ENCODE assay signal across 9 mouse cellular contexts in the genomic region with DNA sequence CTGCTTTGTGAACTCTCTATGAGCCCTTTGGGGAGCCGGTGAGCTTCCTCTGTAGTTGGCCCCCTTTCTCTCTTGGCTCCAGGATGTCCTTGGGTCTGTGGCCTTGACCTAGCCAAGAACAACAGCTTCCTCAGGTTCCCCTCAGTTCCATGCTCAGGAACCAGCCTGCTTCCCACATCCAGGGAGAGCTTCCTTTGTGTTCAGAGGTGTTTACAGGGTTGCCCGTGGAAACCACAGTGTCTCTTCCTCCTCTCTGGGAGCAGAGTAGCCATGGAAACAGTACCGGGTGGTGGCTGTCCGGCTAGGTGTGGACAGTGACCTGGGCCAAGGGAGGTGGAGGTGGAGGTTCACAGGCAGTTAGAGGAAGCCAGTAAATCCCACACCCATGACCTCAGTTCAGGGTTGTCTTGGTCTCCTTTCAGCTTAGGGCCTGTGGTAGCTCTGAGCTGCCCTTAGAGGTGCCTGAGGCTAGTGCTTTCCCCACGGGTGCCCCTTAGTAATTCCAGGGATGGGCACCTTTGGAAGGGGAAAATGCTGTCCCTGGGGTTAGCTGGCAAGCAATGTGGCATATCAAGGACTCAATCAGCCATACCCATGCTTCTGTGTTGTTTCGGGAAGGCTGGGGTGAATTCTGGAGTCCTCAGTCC. TPM values are rescaled to one million over a fixed set of nuclear protein-coding genes. Genes with fewer than 3 reads are reported as not detected.
DNase-seq lines count a peak whose midpoint lies in the region; ATAC-seq lines count a peak whose summit lies in the region.
"Had no signal": no experiment of that assay in that cellular context is flagged by ENCODE, and none has a peak within 500 bp of the region (broad histone marks: within the 10 kb centered on the region; RNA-seq: fewer than 3 reads in every experiment).

No protein-coding gene starts in this region.

- WGBS in forebrain, embryonic 13.5 days = 50% methylated on average over 6 of the region's 6 CpGs
- 67% methylated on average over 6 of the region's 6 CpGs for WGBS in forebrain, embryonic 11.5 days
- WGBS in neural tube, embryonic 14.5 days = 59% methylated on average over 6 of the region's 6 CpGs
- 51% methylated on average over 6 of the region's 6 CpGs for WGBS in neural tube, embryonic 15.5 days
- WGBS in hindbrain, embryonic 16.5 days = 57% methylated on average over 6 of the region's 6 CpGs
- WGBS in stomach, embryonic 16.5 days = 48% methylated on average over 6 of the region's 6 CpGs

- DNase-seq in forebrain, embryonic 11.5 days (ENCODE audit: low spot score) = no peak
- DNase-seq in layer of hippocampus, adult 9-11 months = no peak
- no peak for DNase-seq in c-Kit-positive CD71-positive TER-119-positive erythroid progenitor cells, embryonic 14.5 days (ENCODE audit: low spot score)
- DNase-seq: right cerebral cortex, postnatal 25 days had no signal

- H3K27me3 ChIP-seq in forebrain, embryonic 13.5 days = no peaks in the 10 kb centered on the region
- no peaks in the 10 kb centered on the region for H3K27me3 ChIP-seq in forebrain, embryonic 11.5 days (ENCODE audit: control insufficient read depth, insufficient read depth, low read length)
- no peaks in the 10 kb centered on the region for H3K27me3 ChIP-seq in neural tube, embryonic 14.5 days (ENCODE audit: control insufficient read depth, insufficient read depth, low read length)
- no peaks in the 10 kb centered on the region for H3K27me3 ChIP-seq in neural tube, embryonic 15.5 days (replicated peaks)
- no peaks in the 10 kb centered on the region for H3K27me3 ChIP-seq in hindbrain, embryonic 16.5 days (replicated peaks; ENCODE audit: control insufficient read depth, insufficient read depth, low read length)
- H3K27me3 ChIP-seq in stomach, embryonic 16.5 days (ENCODE audit: control insufficient read depth, insufficient read depth, low read length) = no peaks in the 10 kb centered on the region

- H3K4me3 ChIP-seq in forebrain, embryonic 13.5 days = no peak overlapping the region
- no peak overlapping the region for H3K4me3 ChIP-seq in forebrain, embryonic 11.5 days (ENCODE audit: low read depth, low read length)
- H3K4me3 ChIP-seq in neural tube, embryonic 14.5 days (ENCODE audit: low read depth, low read length) = no peak overlapping the region
- H3K4me3 ChIP-seq in neural tube, embryonic 15.5 days (replicated peaks) = no peak overlapping the region
- H3K4me3 ChIP-seq in hindbrain, embryonic 16.5 days (ENCODE audit: low read length) = no peak overlapping the region
- H3K4me3 ChIP-seq in stomach, embryonic 16.5 days (replicated peaks; ENCODE audit: low read length) = no peak overlapping the region

- H3K36me3 ChIP-seq in forebrain, embryonic 13.5 days (ENCODE audit: poor library complexity, severe bottlenecking) = no peaks in the 10 kb centered on the region
- H3K36me3 ChIP-seq in forebrain, embryonic 11.5 days (ENCODE audit: control insufficient read depth, insufficient read depth, low read length) = no peaks in the 10 kb centered on the region
- H3K36me3 ChIP-seq in neural tube, embryonic 14.5 days (ENCODE audit: control insufficient read depth, insufficient read depth, low read length) = no peaks in the 10 kb centered on the region
- no peaks in the 10 kb centered on the region for H3K36me3 ChIP-seq in neural tube, embryonic 15.5 days
- no peaks in the 10 kb centered on the region for H3K36me3 ChIP-seq in hindbrain, embryonic 16.5 days (ENCODE audit: control insufficient read depth, insufficient read depth, low read length)
- H3K36me3 ChIP-seq in stomach, embryonic 16.5 days (ENCODE audit: control insufficient read depth, insufficient read depth, low read length) = no peaks in the 10 kb centered on the region

- no peaks in the 10 kb centered on the region for H3K4me1 ChIP-seq in forebrain, embryonic 13.5 days
- no peaks in the 10 kb centered on the region for H3K4me1 ChIP-seq in forebrain, embryonic 11.5 days (replicated peaks; ENCODE audit: control insufficient read depth, insufficient read depth, low read length)
- H3K4me1 ChIP-seq in neural tube, embryonic 14.5 days (ENCODE audit: control insufficient read depth, insufficient read depth, low read length) = no peaks in the 10 kb centered on the region
- no peaks in the 10 kb centered on the region for H3K4me1 ChIP-seq in neural tube, embryonic 15.5 days
- H3K4me1 ChIP-seq in hindbrain, embryonic 16.5 days (ENCODE audit: control insufficient read depth, insufficient read depth, low read depth, low read length) = peaks cover 2% of the 10 kb centered on the region; the same call in 1 of the 2 replicates
- no peaks in the 10 kb centered on the region for H3K4me1 ChIP-seq in stomach, embryonic 16.5 days (ENCODE audit: control insufficient read depth, insufficient read depth, low read length)

- H3K9me3 ChIP-seq in forebrain, embryonic 13.5 days (replicated peaks) = no peaks in the 10 kb centered on the region
- no peaks in the 10 kb centered on the region for H3K9me3 ChIP-seq in forebrain, embryonic 11.5 days (ENCODE audit: control insufficient read depth, low read length)
- no peaks in the 10 kb centered on the region for H3K9me3 ChIP-seq in neural tube, embryonic 14.5 days (ENCODE audit: control insufficient read depth, low read length)
- H3K9me3 ChIP-seq in neural tube, embryonic 15.5 days (replicated peaks) = no peaks in the 10 kb centered on the region
- no peaks in the 10 kb centered on the region for H3K9me3 ChIP-seq in hindbrain, embryonic 16.5 days (ENCODE audit: control insufficient read depth, low read length)
- no peaks in the 10 kb centered on the region for H3K9me3 ChIP-seq in stomach, embryonic 16.5 days (replicated peaks; ENCODE audit: control insufficient read depth, low read length)

- no peak overlapping the region for H3K9ac ChIP-seq in forebrain, embryonic 13.5 days
- H3K9ac ChIP-seq in forebrain, embryonic 11.5 days (ENCODE audit: low read length) = no peak overlapping the region
- H3K9ac ChIP-seq in neural tube, embryonic 14.5 days (replicated peaks; ENCODE audit: low read depth, low read length) = no peak overlapping the region
- H3K9ac ChIP-seq in neural tube, embryonic 15.5 days (replicated peaks) = no peak overlapping the region
- H3K9ac ChIP-seq in hindbrain, embryonic 16.5 days (ENCODE audit: low read depth, low read length) = no peak overlapping the region
- H3K9ac ChIP-seq in stomach, embryonic 16.5 days (ENCODE audit: low read length) = no peak overlapping the region

- H3K27ac ChIP-seq in forebrain, embryonic 13.5 days = no peak overlapping the region
- no peak overlapping the region for H3K27ac ChIP-seq in forebrain, embryonic 11.5 days (ENCODE audit: low read depth, low read length)
- no peak overlapping the region for H3K27ac ChIP-seq in neural tube, embryonic 14.5 days (ENCODE audit: low read depth, low read length)
- no peak overlapping the region for H3K27ac ChIP-seq in neural tube, embryonic 15.5 days (replicated peaks)
- no peak overlapping the region for H3K27ac ChIP-seq in hindbrain, embryonic 16.5 days (ENCODE audit: low read depth, low read length)
- H3K27ac ChIP-seq in stomach, embryonic 16.5 days (ENCODE audit: low read length) = no peak overlapping the region

- H3K4me2 ChIP-seq in forebrain, embryonic 13.5 days = no peak overlapping the region
- H3K4me2 ChIP-seq in forebrain, embryonic 11.5 days (ENCODE audit: low read depth, low read length, severe bottlenecking) = no peak overlapping the region
- no peak overlapping the region for H3K4me2 ChIP-seq in neural tube, embryonic 14.5 days (ENCODE audit: low read depth, low read length)
- no peak overlapping the region for H3K4me2 ChIP-seq in neural tube, embryonic 15.5 days
- H3K4me2 ChIP-seq in hindbrain, embryonic 16.5 days (ENCODE audit: low read length) = no peak overlapping the region
- H3K4me2 ChIP-seq in stomach, embryonic 16.5 days (ENCODE audit: low read depth, low read length) = no peak overlapping the region

- ATAC-seq in forebrain, embryonic 13.5 days = 0 out of 2 replicates have a peak, but pooled peaks have one; percentile 33
- ATAC-seq in forebrain, embryonic 11.5 days (replicated peaks; ENCODE audit: low FRiP score) = no peak
- ATAC-seq in neural tube, embryonic 14.5 days (ENCODE audit: low read depth) = peak; percentile 24; the same call in 1 of the 2 replicates
- ATAC-seq in neural tube, embryonic 15.5 days (ENCODE audit: low FRiP score) = no peak; the same call in 1 of the 2 replicates
- ATAC-seq in hindbrain, embryonic 16.5 days = peak; percentile 81
- ATAC-seq in stomach, embryonic 16.5 days (ENCODE audit: insufficient read depth, low FRiP score) = peak; percentile 62; the same call in 1 of the 2 replicates

RNA-seq across cellular contexts. Expression of a gene that starts 40.6 kb away (rescaled TPM):
- polyA plus RNA-seq in forebrain, embryonic 13.5 days (2015; fragmentation: Nextera tagmentation; extraction: Ambion mirVana) = 2.0 TPM in 2 replicates
- 4.1 and 6.1 TPM in 2 replicates for polyA plus RNA-seq in forebrain, embryonic 11.5 days (2014; fragmentation: Nextera tagmentation; extraction: Ambion mirVana)
- 0.95 and 3.3 TPM in 2 replicates for polyA plus RNA-seq in neural tube, embryonic 14.5 days (2014; fragmentation: Nextera tagmentation; extraction: Ambion mirVana)
- polyA plus RNA-seq in neural tube, embryonic 15.5 days (2015; fragmentation: Nextera tagmentation; extraction: Ambion mirVana) = 3.2 and 6.7 TPM in 2 replicates
- 2.6 and 4.2 TPM in 2 replicates for polyA plus RNA-seq in hindbrain, embryonic 16.5 days (2015; fragmentation: Nextera tagmentation; extraction: Ambion mirVana)
- 8.5 and 9.3 TPM in 2 replicates for polyA plus RNA-seq in stomach, embryonic 16.5 days (2015; fragmentation: Nextera tagmentation; extraction: Ambion mirVana)

Comparison
In these comparisons a context has a peak if more than half of its experiments do, and no peak if none do; other contexts are left out.
1. ATAC-seq: peak in forebrain, embryonic 13.5 days (single experiment), neural tube, embryonic 14.5 days (single experiment), hindbrain, embryonic 16.5 days (single experiment) and stomach, embryonic 16.5 days (single experiment); none in forebrain, embryonic 11.5 days (single experiment) and neural tube, embryonic 15.5 days (single experiment).